Mouse (Mus musculus) cerebellum, postnatal 14 days (tissue): Measurements from ENCODE around the gene Mettl11b.
"Not testable (repeated sequence)": the region's sequence is repeated elsewhere in the genome, so short reads cannot be mapped to it uniquely, and the experiment has no call there.

Source experiments
- DNase-seq, 2 experiments: peaks; one replicate each; pipeline ENCODE4 v3.0.0; 2021; ENCODE audit warnings: mixed read lengths in 2 of 2

Mettl11b gene

GRCm38 (mm10) chr1:163725106-163725759 is at the start of gene Mettl11b:
TSS of gene Mettl11b (minus strand) at chr1:163725232.
- peak in 1 of 2 experiments; percentile 12 for DNase-seq

DNA sequence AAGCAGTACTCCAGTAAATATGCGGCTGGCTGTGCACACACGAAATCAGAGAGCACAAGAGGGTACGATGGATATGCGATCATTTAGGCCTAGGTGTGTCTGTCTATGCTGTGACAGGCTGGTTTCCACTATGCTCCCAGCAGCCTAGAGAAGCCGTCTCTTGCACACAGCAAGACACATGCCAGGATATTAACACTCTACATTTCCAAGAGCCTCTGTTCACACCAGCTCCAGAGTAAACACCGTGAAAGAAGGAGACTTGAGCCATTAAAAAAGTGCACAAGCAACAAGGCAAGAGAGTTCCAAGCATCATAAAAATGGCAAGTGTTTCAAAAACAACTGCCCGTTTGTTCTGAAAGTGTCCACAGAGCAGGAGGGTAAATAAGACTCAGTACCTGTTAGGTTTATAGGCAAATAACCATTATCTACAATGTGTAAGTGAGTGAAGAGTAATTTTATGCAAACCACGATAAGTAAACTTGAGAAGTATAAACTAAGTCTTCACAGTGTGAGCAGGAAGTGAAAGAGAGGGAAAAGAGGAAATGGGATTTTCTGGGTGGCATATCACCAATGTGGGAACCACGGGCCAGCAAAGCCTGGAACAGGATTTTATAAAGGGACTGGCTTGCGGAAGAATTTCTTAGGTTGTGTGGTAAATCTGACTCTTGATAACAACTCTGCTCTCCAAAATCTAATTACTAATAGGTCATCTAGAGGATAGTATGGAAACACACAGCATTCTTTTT is 32.6 kb upstream of the Mettl11b start:
- DNase-seq: no peak

DNA sequence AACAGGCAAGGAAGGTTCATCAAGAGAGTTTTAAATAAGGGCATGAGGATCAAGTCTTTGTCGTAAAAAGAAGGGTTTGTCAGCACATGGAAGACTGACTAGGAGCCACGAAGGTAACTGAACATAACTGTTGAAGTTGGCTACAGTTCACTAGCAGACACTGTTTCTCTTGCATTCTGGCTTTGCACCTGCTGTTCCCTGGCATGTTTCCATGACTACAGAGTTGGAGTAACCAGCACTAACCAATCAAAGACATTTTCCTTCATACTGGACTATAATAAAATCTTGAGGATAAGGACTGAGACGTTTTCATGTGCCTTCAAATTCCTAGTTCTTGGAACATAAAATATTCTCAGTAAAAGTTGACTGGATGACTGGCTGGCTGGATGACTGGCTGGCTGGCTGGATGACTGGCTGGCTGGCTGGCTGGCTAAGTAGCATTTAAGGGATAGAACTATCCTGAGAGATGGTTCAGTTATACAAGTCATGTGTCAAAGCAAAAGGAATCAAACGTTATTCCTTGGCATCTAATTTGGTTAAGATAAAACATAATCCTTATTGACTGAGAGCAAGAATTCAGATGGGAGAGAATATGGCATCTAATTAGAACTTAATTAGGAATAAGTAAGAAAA is 26.4 kb upstream of the Mettl11b start:
- peak; percentile 58 to 66 for DNase-seq

DNA sequence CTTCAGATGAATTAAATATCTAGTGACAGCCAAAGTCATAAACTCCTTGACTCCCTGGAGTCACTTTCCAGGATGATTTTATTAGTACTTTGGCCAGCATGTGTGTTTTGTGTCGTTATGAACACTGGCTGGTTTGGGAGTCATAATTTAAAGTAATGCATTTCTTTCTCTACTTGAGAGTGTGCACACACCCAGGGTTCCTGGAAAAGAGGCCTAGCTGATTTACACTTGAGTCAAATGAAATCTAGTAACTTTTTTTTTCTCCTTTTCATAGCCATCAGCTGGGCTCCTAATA is 12.2 kb upstream of the Mettl11b start:
- no peak for DNase-seq

DNA sequence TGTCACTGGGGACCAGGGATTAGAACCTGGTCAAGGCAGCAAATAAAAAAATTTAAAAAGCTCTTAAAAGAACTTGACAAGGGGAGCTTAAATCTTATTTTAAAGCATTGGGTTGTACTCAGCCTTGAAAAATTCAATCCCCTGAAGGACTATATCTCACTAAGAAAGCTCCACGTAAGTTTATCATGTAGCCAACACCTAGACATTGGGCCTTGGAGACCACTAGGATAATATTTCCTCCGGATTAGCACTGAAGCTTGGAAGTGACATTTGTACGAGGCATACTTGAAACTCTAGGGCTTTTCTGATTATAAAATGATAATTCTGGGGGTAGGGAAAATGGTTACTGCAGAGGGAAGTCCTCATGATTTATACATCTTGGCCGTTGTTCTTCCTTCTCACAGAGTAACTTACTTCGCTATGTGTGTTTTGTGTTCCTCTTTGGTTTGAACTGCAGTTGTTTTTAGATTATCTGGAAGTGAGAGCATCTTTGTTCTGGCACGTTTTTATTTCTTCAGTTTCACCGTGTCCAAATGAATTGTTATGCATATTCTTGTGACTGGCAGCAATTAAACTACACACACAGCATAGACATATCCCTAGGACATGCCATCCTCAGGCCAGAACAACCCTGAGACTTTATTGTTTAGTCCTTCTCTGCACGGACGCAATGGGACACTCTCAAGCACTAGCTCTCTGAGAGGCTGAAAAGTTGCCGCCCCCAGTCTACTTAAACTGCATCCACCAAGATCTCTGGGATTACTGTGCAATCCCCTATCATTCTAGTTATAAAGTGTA is 11.6 kb upstream of the Mettl11b start:
- DNase-seq: no peak

DNA sequence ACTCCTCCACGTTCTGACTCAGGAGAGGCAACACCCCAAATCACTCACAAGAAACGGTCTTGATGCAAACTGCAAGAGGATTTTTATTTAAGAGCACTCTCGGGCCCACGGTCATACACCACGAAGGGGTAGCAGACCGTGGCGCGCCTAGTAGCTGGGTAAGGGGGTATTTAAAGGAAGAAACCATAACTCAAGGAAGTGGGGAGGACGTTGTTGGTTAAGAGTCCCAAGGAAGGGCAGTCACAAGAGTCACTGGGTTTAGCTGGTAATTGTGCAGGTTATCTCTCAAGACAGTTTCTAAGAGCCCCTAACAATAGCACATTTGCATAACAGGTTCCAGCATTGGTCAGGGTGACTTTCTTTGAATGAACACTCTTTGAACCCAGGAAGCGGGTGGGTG is 6.1 kb upstream of the Mettl11b start:
- not testable (repeated sequence) for DNase-seq

DNA sequence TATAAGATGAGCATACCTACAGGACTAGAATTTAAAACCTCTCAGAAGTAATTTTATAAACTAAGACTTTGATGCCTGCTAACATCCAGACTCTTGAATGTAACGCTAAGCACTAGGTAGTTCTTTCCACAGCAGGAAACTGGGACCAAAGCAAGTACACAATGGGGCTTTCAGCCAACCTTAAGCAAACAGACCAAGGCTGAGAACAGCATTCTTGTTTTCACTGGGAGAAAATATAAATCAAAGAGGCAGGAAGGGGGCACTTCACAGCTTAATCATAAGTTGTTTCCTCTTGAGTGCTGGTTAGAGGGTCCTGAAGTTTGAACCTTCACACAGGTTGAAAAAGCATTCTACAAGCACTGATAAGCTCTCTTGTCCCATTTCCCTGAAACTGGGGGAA is 1.1 kb downstream of the Mettl11b start:
- no peak for DNase-seq

DNA sequence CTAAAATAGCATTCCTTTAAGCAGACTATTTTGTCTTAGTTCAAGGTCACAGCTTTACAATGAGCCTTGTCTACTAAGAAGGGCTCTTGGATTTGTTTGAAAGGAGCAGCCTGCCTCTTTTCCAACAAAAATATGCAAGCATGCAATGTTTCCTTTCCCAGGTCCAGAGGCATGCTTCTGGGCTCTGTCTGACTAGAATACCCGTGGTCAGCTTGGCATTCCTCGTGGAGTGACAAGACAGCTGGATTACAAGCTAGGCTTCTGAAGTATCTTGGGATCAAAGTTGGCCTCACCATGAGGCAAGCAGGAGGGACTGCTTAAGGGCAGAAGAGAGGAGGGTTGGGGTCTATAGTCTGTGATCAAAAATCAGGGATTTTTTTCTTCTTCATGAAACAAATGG is 16.4 kb downstream of the Mettl11b start:
- DNase-seq: no peak

DNA sequence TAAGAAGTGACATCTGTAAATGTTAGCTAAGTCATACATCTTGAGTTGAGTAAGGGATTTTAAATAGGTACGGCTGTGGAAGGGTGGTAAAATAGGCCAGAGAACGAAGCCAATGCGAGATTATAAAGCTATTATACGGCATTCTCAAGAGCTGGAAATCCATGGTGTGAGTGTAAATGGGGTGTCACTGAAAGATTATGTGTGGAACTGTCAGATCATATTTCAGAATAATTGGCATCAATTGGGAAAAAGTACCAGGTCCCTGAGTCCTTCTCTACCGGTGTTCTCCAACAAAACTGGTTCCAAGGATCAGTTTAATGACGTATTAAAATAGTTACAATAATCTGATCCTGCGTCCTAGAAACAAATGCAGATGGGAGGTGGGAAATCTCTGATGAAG is 24.5 kb downstream of the Mettl11b start:
- DNase-seq: no peak

GRCm38 (mm10) chr1:163699702-163700101 is 25.3 kb downstream of the Mettl11b start:
- no peak for DNase-seq

DNA sequence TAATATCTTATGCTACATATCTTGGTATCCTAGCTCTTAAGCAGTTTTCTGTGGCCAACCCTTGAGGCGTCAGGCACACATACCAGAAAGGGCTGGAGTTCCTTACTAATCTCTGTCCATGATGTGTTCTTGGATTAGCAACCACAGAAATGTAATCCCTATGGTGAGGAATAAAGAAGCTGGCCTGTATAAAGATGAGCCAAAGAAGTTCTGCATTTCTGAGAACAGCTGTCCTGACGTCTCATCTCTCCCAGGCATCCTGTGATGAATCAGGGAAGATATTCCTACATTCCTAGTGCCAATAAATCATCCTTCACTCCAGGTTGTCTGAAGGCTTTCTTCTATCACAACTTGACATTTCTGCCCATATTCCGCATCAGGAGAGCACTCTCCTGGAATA is 33.2 kb downstream of the Mettl11b start:
- DNase-seq: no peak

- DNase-seq: no peak
These were observed 42.0 kb downstream of the Mettl11b start for GRCm38 (mm10) chr1:163682935-163683430.

- no peak for DNase-seq
These were observed 42.9 kb downstream of the Mettl11b start for GRCm38 (mm10) chr1:163682127-163682526.

DNA sequence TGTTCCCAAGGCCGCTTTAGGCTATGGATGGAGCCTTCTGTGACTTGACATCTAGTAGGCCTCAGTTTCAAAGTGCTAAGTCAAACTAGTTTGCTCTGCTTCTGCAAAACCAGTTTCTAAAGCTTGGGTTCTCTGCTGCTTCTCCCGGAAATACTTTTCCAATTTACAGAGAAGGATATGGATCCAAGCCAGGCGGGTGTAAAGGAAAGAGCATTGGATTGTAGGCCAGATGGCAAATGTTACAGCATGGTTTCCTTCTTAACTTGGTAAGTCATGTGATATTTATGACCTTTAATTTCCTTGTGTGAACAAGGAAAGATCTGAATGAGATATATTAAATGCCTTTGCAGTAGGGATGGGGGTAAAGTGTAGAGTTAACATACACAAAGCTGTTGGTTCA is 52.2 kb downstream of the Mettl11b start:
- no peak for DNase-seq

- no peak for DNase-seq
These were observed 53.7 kb downstream of the Mettl11b start for GRCm38 (mm10) chr1:163671326-163671725.

- no peak for DNase-seq
These were observed 54.3 kb downstream of the Mettl11b start for GRCm38 (mm10) chr1:163670702-163671101.

DNA sequence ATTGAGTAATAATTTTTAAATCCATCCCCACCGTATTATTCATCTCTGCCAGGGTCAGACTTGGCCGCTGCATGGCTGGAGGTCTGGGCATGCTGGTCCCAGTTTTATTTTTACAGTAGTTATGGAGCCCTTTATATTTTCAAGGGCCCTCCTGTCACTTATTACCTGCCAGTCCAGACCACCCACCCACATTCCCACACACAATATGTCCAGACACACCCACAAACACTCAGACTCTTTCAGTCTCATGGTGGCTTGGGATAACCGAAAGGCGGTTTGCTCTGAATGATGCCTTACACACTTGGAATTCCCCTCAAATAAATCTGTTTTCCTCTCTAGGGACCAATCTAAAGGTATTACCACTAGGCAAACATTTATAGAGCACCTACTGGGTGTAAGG is 55.1 kb downstream of the Mettl11b start:
- no peak for DNase-seq

GRCm38 (mm10) chr1:163662416-163662815 is 62.6 kb downstream of the Mettl11b start:
- DNase-seq: no peak

DNA sequence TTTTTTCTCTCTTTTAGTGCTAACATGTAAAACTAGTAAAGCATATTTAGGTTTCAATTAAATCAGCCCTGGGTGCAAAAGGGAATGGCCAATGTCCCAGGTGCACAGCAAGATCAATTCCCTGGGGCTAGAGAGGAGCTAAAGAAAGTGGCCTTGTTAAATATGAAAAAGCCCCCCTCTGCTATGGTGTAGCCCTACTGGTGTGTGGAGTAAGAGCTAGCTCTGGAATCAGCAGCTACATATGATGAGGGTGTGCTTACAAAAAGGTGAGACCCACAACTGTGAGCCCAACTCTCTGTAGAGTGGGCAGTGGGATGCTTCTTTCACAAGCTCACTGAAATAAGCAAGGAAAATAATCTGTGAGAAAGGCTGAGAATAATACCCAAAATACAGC is 66.5 kb downstream of the Mettl11b start:
- no peak for DNase-seq

- DNase-seq: no peak
These were observed 67.1 kb downstream of the Mettl11b start for GRCm38 (mm10) chr1:163657766-163658534.

DNA sequence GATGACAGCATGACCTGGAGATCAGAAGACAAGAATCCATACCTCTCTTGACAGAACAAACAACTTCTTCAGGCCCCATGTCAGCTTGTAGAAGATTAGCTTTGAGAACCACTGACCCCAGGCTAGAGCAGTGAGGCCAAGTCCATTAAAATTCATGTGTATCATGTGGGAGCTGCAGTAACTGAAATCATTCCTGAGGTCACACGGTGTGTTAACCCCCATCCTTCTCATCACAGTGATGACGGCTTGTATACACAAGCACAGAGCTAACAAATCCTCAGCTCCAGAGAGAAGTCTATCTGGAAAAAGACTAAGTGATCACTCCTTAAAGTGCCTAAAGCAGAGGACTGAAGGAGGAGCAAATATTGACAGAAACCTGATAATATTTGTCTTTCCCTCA is 68.0 kb downstream of the Mettl11b start:
- no peak for DNase-seq

- no peak for DNase-seq
These were observed 68.6 kb downstream of the Mettl11b start for GRCm38 (mm10) chr1:163656432-163656831.
